Mouse (Mus musculus) kidney, adult 8-10 months (tissue): ENCODE results near the gene Gm6217.
A peak's percentile ranks its signal among the peaks of the same experiment; 100 is the strongest.
"Not testable (repeated sequence)": the region's sequence is repeated elsewhere in the genome, so short reads cannot be mapped to it uniquely, and the experiment has no call there.

Experiments
- DNase-seq, 2 experiments: peaks; one replicate each; pipeline ENCODE4 v3.0.0; 2022

Gene Gm6217

GRCm38 (mm10) chr1:82931326-82931725 is at the start of gene Gm6217:
Gm6217 (minus strand) TSS chr1:82931399.
- DNase-seq, result not testable (repeated sequence)

- DNase-seq, result no peak
Observed at GRCm38 (mm10) chr1:82977840-82978239, 46.6 kb upstream of the Gm6217 start.

- peak in 1 of 2 experiments; percentile 13 for DNase-seq
Observed at GRCm38 (mm10) chr1:82975750-82976149, 44.6 kb upstream of the Gm6217 start.

- no peak for DNase-seq
Observed at GRCm38 (mm10) chr1:82974342-82974741, 43.1 kb upstream of the Gm6217 start.

GRCm38 (mm10) chr1:82973901-82974300 is 42.7 kb upstream of the Gm6217 start:
- no peak for DNase-seq

- peak in 1 of 2 experiments; percentile 15 for DNase-seq
Observed at GRCm38 (mm10) chr1:82973244-82973643, 42.0 kb upstream of the Gm6217 start.

- peak; percentile 9 to 10 for DNase-seq
Observed at GRCm38 (mm10) chr1:82972046-82972445, 40.8 kb upstream of the Gm6217 start.

GRCm38 (mm10) chr1:82966413-82966812 is 35.2 kb upstream of the Gm6217 start:
- DNase-seq, result no peak

- no peak for DNase-seq
Observed at GRCm38 (mm10) chr1:82959870-82960385, 28.7 kb upstream of the Gm6217 start, which contains the start of gene Gm47955. Gm47955 (plus strand) TSS chr1:82960286.

- not testable (repeated sequence) for DNase-seq
Observed at GRCm38 (mm10) chr1:82955913-82956312, 24.7 kb upstream of the Gm6217 start, which contains the start of gene Gm7544. Gm7544 (minus strand) TSS chr1:82956013.

- DNase-seq, result no peak
Observed at GRCm38 (mm10) chr1:82948601-82949000, 17.4 kb upstream of the Gm6217 start.

GRCm38 (mm10) chr1:82946029-82946428 is 14.8 kb upstream of the Gm6217 start:
- not testable (repeated sequence) for DNase-seq

GRCm38 (mm10) chr1:82943295-82943694 is 12.1 kb upstream of the Gm6217 start, which contains the start of gene A030003K21Rik:
A030003K21Rik (minus strand) TSS chr1:82943388.
- DNase-seq, result not testable (repeated sequence)

GRCm38 (mm10) chr1:82942505-82942904 is 11.3 kb upstream of the Gm6217 start:
- not testable (repeated sequence) for DNase-seq

- DNase-seq, result peak; percentile 62 to 69
Observed at GRCm38 (mm10) chr1:82938666-82939065, 7.5 kb upstream of the Gm6217 start.

GRCm38 (mm10) chr1:82930558-82930957 is 641 bp downstream of the Gm6217 start:
- not testable (repeated sequence) for DNase-seq

GRCm38 (mm10) chr1:82924650-82925049 is 6.5 kb downstream of the Gm6217 start, which contains the start of gene A030014E15Rik:
A030014E15Rik (plus strand) TSS chr1:82924917.
- DNase-seq, result no peak

GRCm38 (mm10) chr1:82913434-82913833 is 17.8 kb downstream of the Gm6217 start:
- not testable (repeated sequence) for DNase-seq

- peak in 1 of 2 experiments; percentile 19 for DNase-seq
Observed at GRCm38 (mm10) chr1:82913025-82913424, 18.2 kb downstream of the Gm6217 start, which contains the start of gene A030005L19Rik. A030005L19Rik (plus strand) TSS chr1:82913325.

GRCm38 (mm10) chr1:82905886-82906285 is 25.3 kb downstream of the Gm6217 start:
- DNase-seq, result no peak

- peak; percentile 28 to 30 for DNase-seq
Observed at GRCm38 (mm10) chr1:82901201-82901600, 30.0 kb downstream of the Gm6217 start.

- no peak for DNase-seq
Observed at GRCm38 (mm10) chr1:82900567-82900966, 30.6 kb downstream of the Gm6217 start.

GRCm38 (mm10) chr1:82893269-82893668 is 37.9 kb downstream of the Gm6217 start:
- no peak for DNase-seq
